Mouse (Mus musculus) myocyte (in vitro differentiated cells): ENCODE results near the gene Neurod1. TPM values are rescaled to one million over a fixed set of nuclear protein-coding genes. Genes with fewer than 3 reads are reported as not detected.

Experiments used
- H3K27me3 ChIP-seq: one replicate; pipeline ENCODE4 v1.6.1; 2011; ENCODE audit not compliant: control insufficient read depth, insufficient read depth, insufficient read length
- H3K36me3 ChIP-seq: one replicate; pipeline ENCODE4 v1.6.1; 2011; ENCODE audit not compliant: control insufficient read depth, insufficient read depth
- H3K4me2 ChIP-seq: one replicate; pipeline ENCODE4 v1.6.1; 2011; ENCODE audit warnings: low read depth, control low read depth
- H3K4me3 ChIP-seq: one replicate; pipeline ENCODE4 v1.5.1; 2011; ENCODE audit warnings: mild to moderate bottlenecking, control low read depth, moderate library complexity
- H3K79me2 ChIP-seq: one replicate; pipeline ENCODE4 v1.6.1; 2011; ENCODE audit not compliant: control insufficient read depth, insufficient read depth
- H3ac ChIP-seq: one replicate; pipeline ENCODE4 v1.6.1; 2011; ENCODE audit not compliant: control insufficient read depth, insufficient read length
- CEBPB ChIP-seq: IDR thresholded peaks from 2 replicates; pipeline ENCODE4 v1.6.1; 2011; ENCODE audit warnings: mild to moderate bottlenecking, moderate library complexity; ENCODE audit not compliant: poor library complexity, insufficient read depth, severe bottlenecking
- E2F4 ChIP-seq: IDR thresholded peaks from one replicate; pipeline ENCODE4 v1.6.1; 2011; ENCODE audit warnings: mild to moderate bottlenecking, control low read depth, moderate library complexity; ENCODE audit not compliant: insufficient read depth
- MAX ChIP-seq: IDR thresholded peaks from one replicate; pipeline ENCODE4 v1.6.1; 2011; ENCODE audit warnings: low read depth, mild to moderate bottlenecking, control low read depth
- MYOD1 ChIP-seq, 3 experiments: IDR thresholded peaks; one replicate each; pipeline ENCODE4 v1.6.1; 2011; ENCODE audit warnings: control low read depth in 2 of 3, low read depth in 2 of 3, mild to moderate bottlenecking in 2 of 3, moderate library complexity in 1 of 3; ENCODE audit not compliant: insufficient read length in 2 of 3, control insufficient read depth in 1 of 3
- MYOG ChIP-seq, 3 experiments: IDR thresholded peaks; one replicate each; pipeline ENCODE4 v1.6.1; 2011; ENCODE audit warnings: control low read depth in 2 of 3, low read depth in 2 of 3, mild to moderate bottlenecking in 2 of 3; ENCODE audit not compliant: insufficient read length in 2 of 3, control insufficient read depth in 1 of 3, insufficient read depth in 1 of 3
- POLR2A ChIP-seq: IDR thresholded peaks from one replicate; pipeline ENCODE4 v1.6.1; 2011; ENCODE audit warnings: low read depth, mild to moderate bottlenecking, control low read depth, moderate library complexity; ENCODE audit not compliant: insufficient read length
- POLR2AphosphoS2 ChIP-seq: IDR thresholded peaks from one replicate; pipeline ENCODE4 v1.6.1; 2011; ENCODE audit warnings: low read depth, control low read depth; ENCODE audit not compliant: insufficient read length
- REST ChIP-seq: IDR thresholded peaks from one replicate; pipeline ENCODE4 v1.6.1; 2011; ENCODE audit warnings: mild to moderate bottlenecking, control low read depth, moderate library complexity; ENCODE audit not compliant: insufficient read depth, insufficient read length
- SRF ChIP-seq: IDR thresholded peaks from one replicate; pipeline ENCODE4 v1.6.1; 2011; ENCODE audit warnings: low read depth; ENCODE audit not compliant: control insufficient read depth, insufficient read length
- TCF12 ChIP-seq: IDR thresholded peaks from one replicate; pipeline ENCODE4 v1.6.1; 2011; ENCODE audit warnings: mild to moderate bottlenecking, control low read depth; ENCODE audit not compliant: poor library complexity, insufficient read depth, severe bottlenecking
- TCF3 ChIP-seq: IDR thresholded peaks from one replicate; pipeline ENCODE4 v1.6.1; 2011; ENCODE audit warnings: low read depth, control low read depth; ENCODE audit not compliant: insufficient read length
- USF1 ChIP-seq: IDR thresholded peaks from one replicate; pipeline ENCODE4 v1.6.1; 2011; ENCODE audit warnings: low read depth, mild to moderate bottlenecking, control low read depth, moderate library complexity
- polyA plus RNA-seq: library from polyadenylated mRNA; unstranded; fragments of >200 nt; fragmentation: generic; extraction: Trizol; gene quantifications from one replicate; pipeline ENCODE4 v1.2.1, GENCODE M21; 2012; ENCODE audit warnings: missing spikeins

Gene Neurod1
- polyA plus RNA-seq, 1 experiment: not detected

- H3K27me3 ChIP-seq: peaks cover 54% of the 10 kb centered on the region
- TF ChIP-seq TCF12 (no peak), POLR2A (no peak), TCF3 (no peak), SRF (no peak), MYOD1 (IDR thresholded peaks at IDR 0.05; ENCODE audit: control insufficient read depth in 1 of 3, insufficient read length in 2 of 3, low read depth in 2 of 3) (no peak), E2F4 (no peak), MYOG (IDR thresholded peaks at IDR 0.05; ENCODE audit: control insufficient read depth in 1 of 3, insufficient read depth in 1 of 3, insufficient read length in 2 of 3, low read depth in 2 of 3) (no peak), MAX (no peak), CEBPB (no peak), REST (no peak)
- no peaks in the 10 kb centered on the region for H3K36me3 ChIP-seq
- H3ac ChIP-seq: no peak overlapping the region
- H3K4me3 ChIP-seq: no peak overlapping the region
- H3K79me2 ChIP-seq: no peaks in the 10 kb centered on the region
- no peak overlapping the region for H3K4me2 ChIP-seq
Observed at GRCm38 (mm10) chr2:79457932-79458331, 1.4 kb upstream of the Neurod1 start.

- Histone ChIP-seq H3K27me3 (peaks cover 54% of the 10 kb centered on the region), H3K4me3 (no peak overlapping the region), H3K79me2 (no peaks in the 10 kb centered on the region), H3K36me3 (no peaks in the 10 kb centered on the region), H3K4me2 (no peak overlapping the region), H3ac (no peak overlapping the region)
- no peak for TF ChIP-seq USF1
- no peak for TF ChIP-seq POLR2A
- TF ChIP-seq CEBPB: no peak
- TF ChIP-seq POLR2AphosphoS2: no peak
- no peak for TF ChIP-seq MYOG (IDR thresholded peaks at IDR 0.05; ENCODE audit: control insufficient read depth in 1 of 3, insufficient read depth in 1 of 3, insufficient read length in 2 of 3, low read depth in 2 of 3)
- no peak for TF ChIP-seq REST
- no peak for TF ChIP-seq TCF12
- TF ChIP-seq MAX: no peak
- TF ChIP-seq E2F4: no peak
- no peak for TF ChIP-seq SRF
- TF ChIP-seq TCF3: no peak
- TF ChIP-seq MYOD1 (IDR thresholded peaks at IDR 0.05; ENCODE audit: control insufficient read depth in 1 of 3, insufficient read length in 2 of 3, low read depth in 2 of 3): no peak
Observed at GRCm38 (mm10) chr2:79457434-79457833, 883 bp upstream of the Neurod1 start.

GRCm38 (mm10) chr2:79455646-79456045 lies 905 bp downstream of the Neurod1 start:
- TF ChIP-seq MYOD1 (IDR thresholded peaks at IDR 0.05; ENCODE audit: control insufficient read depth in 1 of 3, insufficient read length in 2 of 3, low read depth in 2 of 3): no peak
- no peak for TF ChIP-seq E2F4
- no peak for TF ChIP-seq SRF
- no peak for TF ChIP-seq REST
- no peak for TF ChIP-seq MYOG (IDR thresholded peaks at IDR 0.05; ENCODE audit: control insufficient read depth in 1 of 3, insufficient read depth in 1 of 3, insufficient read length in 2 of 3, low read depth in 2 of 3)
- no peak for TF ChIP-seq CEBPB
- TF ChIP-seq POLR2AphosphoS2: no peak
- TF ChIP-seq TCF12: no peak
- no peak for TF ChIP-seq TCF3
- TF ChIP-seq USF1: no peak
- no peak for TF ChIP-seq POLR2A
- no peak for TF ChIP-seq MAX
- Histone ChIP-seq H3K4me2 (no peak overlapping the region), H3K79me2 (no peaks in the 10 kb centered on the region), H3K4me3 (no peak overlapping the region), H3ac (no peak overlapping the region), H3K36me3 (no peaks in the 10 kb centered on the region), H3K27me3 (peaks cover 54% of the 10 kb centered on the region)

DNA sequence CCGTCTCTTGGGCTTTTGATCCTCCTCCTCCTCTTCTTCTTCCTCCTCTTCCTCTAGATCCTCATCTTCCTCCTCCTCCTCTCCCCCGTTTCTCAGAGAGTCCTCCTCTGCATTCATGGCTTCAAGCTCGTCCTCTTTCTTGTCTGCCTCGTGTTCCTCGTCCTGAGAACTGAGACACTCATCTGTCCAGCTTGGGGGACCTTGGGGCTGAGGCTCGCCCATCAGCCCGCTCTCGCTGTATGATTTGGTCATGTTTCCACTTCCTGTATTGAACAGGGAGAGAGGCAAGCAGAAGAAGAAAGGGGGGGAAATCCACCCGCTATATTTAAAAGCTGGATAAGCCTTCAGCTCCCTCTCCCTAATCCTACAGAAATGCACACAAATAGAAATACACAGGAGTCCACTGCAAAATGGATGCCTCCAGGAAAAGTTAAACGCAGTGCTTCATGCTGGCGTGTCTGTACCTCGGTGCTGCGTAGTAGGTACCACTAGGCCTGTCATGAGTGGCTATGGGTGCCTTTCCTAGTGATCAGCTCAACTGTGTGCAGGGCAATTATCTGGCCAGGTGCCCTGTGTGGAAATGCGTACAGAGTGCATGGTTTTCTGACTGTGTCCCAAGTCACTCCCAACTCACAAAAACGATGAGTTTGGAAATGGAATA lies 1.6 kb downstream of the Neurod1 start:
- Histone ChIP-seq H3K27me3 (peaks cover 54% of the 10 kb centered on the region), H3K79me2 (no peaks in the 10 kb centered on the region), H3K36me3 (no peaks in the 10 kb centered on the region), H3K4me3 (no peak overlapping the region), H3K4me2 (no peak overlapping the region), H3ac (no peak overlapping the region)
- TF ChIP-seq USF1: no peak
- TF ChIP-seq E2F4: no peak
- TF ChIP-seq TCF12: no peak
- TF ChIP-seq MAX: no peak
- TF ChIP-seq CEBPB: no peak

- no peak overlapping the region for H3ac ChIP-seq
- TF ChIP-seq REST (peak; percentile 96), MYOD1 (IDR thresholded peaks at IDR 0.05; ENCODE audit: control insufficient read depth in 1 of 3, insufficient read length in 2 of 3, low read depth in 2 of 3) (no peak), CEBPB (no peak), MAX (no peak), MYOG (IDR thresholded peaks at IDR 0.05; ENCODE audit: control insufficient read depth in 1 of 3, insufficient read depth in 1 of 3, insufficient read length in 2 of 3, low read depth in 2 of 3) (peak in 1 of 3 experiments; percentile 19), E2F4 (no peak), TCF12 (no peak), USF1 (no peak), POLR2A (no peak), POLR2AphosphoS2 (no peak), SRF (no peak), TCF3 (no peak)
- H3K4me3 ChIP-seq: no peak overlapping the region
- no peaks in the 10 kb centered on the region for H3K36me3 ChIP-seq
- no peaks in the 10 kb centered on the region for H3K79me2 ChIP-seq
- H3K27me3 ChIP-seq: peaks cover 48% of the 10 kb centered on the region
- peak overlapping the region; percentile 79 for H3K4me2 ChIP-seq
Observed at GRCm38 (mm10) chr2:79453901-79454781, 2.4 kb downstream of the Neurod1 start.
